Mouse (Mus musculus): ENCODE measurements at regions not wholly inside any gene's neighbourhood (a gene's known extent, or its start where the extent isn't known, plus 50 kb on each side); places are given as distances from the start of the nearest gene placed in this dataset.

DNA sequence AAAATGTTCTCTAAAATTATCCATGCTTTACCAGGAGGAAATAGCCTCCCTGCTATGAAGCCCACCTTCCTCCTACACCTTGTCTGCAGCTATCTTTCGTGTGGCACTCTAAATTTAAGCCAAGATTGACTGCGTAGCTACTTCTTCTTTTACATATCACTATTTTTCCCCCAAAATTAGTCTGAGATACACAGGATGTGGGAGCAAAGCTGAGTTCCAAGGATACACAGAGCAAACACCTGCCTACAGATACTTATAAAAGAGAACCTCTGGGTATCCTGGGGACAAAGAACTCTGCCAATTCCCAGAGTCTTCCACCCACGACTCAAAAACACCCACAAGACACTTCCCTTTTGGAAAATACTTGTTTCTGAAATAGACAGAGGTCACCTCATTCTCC is 235.3 kb downstream of the 1190002N15Rik start:
- Histone ChIP-seq H3K4me1 (ENCODE audit: control insufficient read depth, insufficient read depth, low read length) (no peaks in the 10 kb centered on the region), H3K27me3 (replicated peaks; ENCODE audit: control insufficient read depth, insufficient read depth, low read length) (no peaks in the 10 kb centered on the region), H3K27ac (ENCODE audit: insufficient read depth, low read depth, low read length) (no peak overlapping the region), H3K36me3 (ENCODE audit: control insufficient read depth, insufficient read depth, low read length) (no peaks in the 10 kb centered on the region), H3K4me3 (ENCODE audit: insufficient read depth, low read depth, low read length) (no peak overlapping the region)
- WGBS, result 65% methylated on average over 3 of the region's 3 CpGs
- no peak for DNase-seq
- TF ChIP-seq CTCF (conservative IDR thresholded peaks at IDR 0.05; ENCODE audit: insufficient read depth, insufficient read length, low read depth, low read length) (no peak), POLR2A (IDR thresholded peaks at IDR 0.05; ENCODE audit: low read depth, low read length) (no peak)

DNA sequence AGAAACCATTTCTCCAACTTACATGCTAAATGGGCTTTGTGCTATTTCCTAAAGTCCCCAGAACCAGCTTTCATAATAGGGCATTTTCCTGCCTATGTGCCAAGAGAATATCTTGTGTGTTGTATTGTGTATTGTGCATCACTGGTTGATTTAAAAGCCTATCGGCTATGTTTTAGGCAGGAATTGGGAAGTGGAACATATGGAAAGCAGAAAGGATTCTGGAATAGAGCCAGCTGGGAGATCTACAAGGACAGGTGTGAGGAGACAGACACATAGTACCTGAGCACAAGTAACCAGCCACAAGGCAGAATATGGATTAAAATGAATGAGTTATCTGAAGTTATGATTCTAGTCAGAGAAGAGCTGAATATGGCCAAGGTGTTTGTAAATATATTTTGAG is 236.0 kb downstream of the 1190002N15Rik start:
- TF ChIP-seq POLR2A (IDR thresholded peaks at IDR 0.05; ENCODE audit: low read depth, low read length), result no peak
- no peak for TF ChIP-seq CTCF (conservative IDR thresholded peaks at IDR 0.05; ENCODE audit: insufficient read depth, insufficient read length, low read depth, low read length)
- no peak overlapping the region for H3K4me3 ChIP-seq (ENCODE audit: insufficient read depth, low read depth, low read length)
- no peaks in the 10 kb centered on the region for H3K27me3 ChIP-seq (replicated peaks; ENCODE audit: control insufficient read depth, insufficient read depth, low read length)
- H3K27ac ChIP-seq (ENCODE audit: insufficient read depth, low read depth, low read length), result no peak overlapping the region
- no peak for DNase-seq
- H3K36me3 ChIP-seq (ENCODE audit: control insufficient read depth, insufficient read depth, low read length), result no peaks in the 10 kb centered on the region
- WGBS, result 93% methylated on average over 1 of the region's 1 CpGs
- H3K4me1 ChIP-seq (ENCODE audit: control insufficient read depth, insufficient read depth, low read length), result no peaks in the 10 kb centered on the region

DNA sequence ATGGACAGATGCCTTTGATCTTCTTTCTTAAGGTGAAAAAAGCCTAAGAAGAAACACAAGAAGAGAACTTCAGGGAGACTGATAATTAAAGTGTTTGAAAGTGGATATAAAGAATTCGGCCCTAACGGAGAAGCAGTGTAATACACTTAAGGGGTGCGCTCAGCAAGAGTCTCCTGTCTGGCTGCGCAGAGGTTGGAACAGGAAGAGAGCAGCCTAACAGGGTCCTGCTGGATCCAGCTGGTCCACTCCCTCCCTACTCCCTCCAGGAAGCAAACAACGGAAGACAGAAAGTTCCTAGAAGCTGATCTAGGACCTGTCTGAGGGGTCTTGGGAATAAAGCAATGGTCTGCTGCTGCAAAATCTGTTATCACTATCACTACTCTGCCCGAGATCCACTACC is 242.4 kb downstream of the 1190002N15Rik start:
- TF ChIP-seq POLR2A (IDR thresholded peaks at IDR 0.05; ENCODE audit: low read depth, low read length), result no peak
- TF ChIP-seq CTCF (conservative IDR thresholded peaks at IDR 0.05; ENCODE audit: insufficient read depth, insufficient read length, low read depth, low read length), result no peak
- Histone ChIP-seq H3K27ac (ENCODE audit: insufficient read depth, low read depth, low read length) (no peak overlapping the region), H3K27me3 (replicated peaks; ENCODE audit: control insufficient read depth, insufficient read depth, low read length) (no peaks in the 10 kb centered on the region), H3K36me3 (ENCODE audit: control insufficient read depth, insufficient read depth, low read length) (no peaks in the 10 kb centered on the region), H3K4me1 (ENCODE audit: control insufficient read depth, insufficient read depth, low read length) (no peaks in the 10 kb centered on the region), H3K4me3 (ENCODE audit: insufficient read depth, low read depth, low read length) (no peak overlapping the region)
- no peak for DNase-seq
- WGBS, result 72% methylated on average over 6 of the region's 6 CpGs

DNA sequence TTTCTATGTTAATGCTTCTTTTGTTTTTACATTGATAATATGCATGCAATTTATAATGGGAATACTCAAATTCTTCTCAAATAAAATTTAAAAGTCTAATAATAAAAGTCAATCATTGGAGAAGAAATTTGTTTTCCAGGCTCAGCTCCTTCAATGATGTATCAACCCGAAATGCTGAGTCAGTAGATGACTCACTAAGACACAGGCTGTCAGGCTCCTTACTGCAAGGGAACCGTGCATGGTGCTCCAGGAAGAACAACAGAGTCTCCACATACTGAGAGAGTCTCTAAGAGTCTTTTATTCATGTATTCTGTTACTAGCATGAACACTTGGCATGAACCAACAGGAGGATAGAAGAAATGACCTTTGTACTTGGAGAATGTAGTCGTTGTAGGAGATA is 245.7 kb downstream of the 1190002N15Rik start:
- Histone ChIP-seq H3K4me1 (ENCODE audit: control insufficient read depth, insufficient read depth, low read length) (no peaks in the 10 kb centered on the region), H3K27ac (ENCODE audit: insufficient read depth, low read depth, low read length) (no peak overlapping the region), H3K27me3 (replicated peaks; ENCODE audit: control insufficient read depth, insufficient read depth, low read length) (no peaks in the 10 kb centered on the region), H3K36me3 (ENCODE audit: control insufficient read depth, insufficient read depth, low read length) (no peaks in the 10 kb centered on the region), H3K4me3 (ENCODE audit: insufficient read depth, low read depth, low read length) (no peak overlapping the region)
- TF ChIP-seq CTCF (conservative IDR thresholded peaks at IDR 0.05; ENCODE audit: insufficient read depth, insufficient read length, low read depth, low read length) (no peak), POLR2A (IDR thresholded peaks at IDR 0.05; ENCODE audit: low read depth, low read length) (no peak)
- no peak for DNase-seq
- WGBS, result 58% methylated on average over 3 of the region's 3 CpGs

DNA sequence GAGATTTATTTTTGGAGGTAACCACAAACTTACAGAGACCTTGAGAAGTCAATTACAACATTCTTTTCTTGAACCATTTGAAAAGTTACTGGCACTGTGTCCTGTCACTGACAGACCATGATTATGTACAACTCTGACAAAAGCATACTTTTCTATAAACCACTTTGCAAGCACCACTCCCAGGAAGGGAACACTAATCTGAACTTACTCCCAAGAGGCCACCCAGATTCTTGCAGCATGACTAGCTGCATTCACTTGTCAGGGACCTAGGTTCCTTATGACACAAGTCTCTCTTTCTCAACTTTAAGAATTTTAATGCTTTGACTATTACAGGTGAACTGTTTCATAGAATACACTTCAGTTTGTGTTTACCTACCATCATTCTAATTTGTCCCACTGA is 248.3 kb downstream of the 1190002N15Rik start:
- no peaks in the 10 kb centered on the region for H3K36me3 ChIP-seq (ENCODE audit: control insufficient read depth, insufficient read depth, low read length)
- TF ChIP-seq POLR2A (IDR thresholded peaks at IDR 0.05; ENCODE audit: low read depth, low read length), result no peak
- TF ChIP-seq CTCF (conservative IDR thresholded peaks at IDR 0.05; ENCODE audit: insufficient read depth, insufficient read length, low read depth, low read length), result no peak
- H3K4me1 ChIP-seq (ENCODE audit: control insufficient read depth, insufficient read depth, low read length), result no peaks in the 10 kb centered on the region
- no peak for DNase-seq
- H3K27me3 ChIP-seq (replicated peaks; ENCODE audit: control insufficient read depth, insufficient read depth, low read length), result no peaks in the 10 kb centered on the region
- H3K4me3 ChIP-seq (ENCODE audit: insufficient read depth, low read depth, low read length), result no peak overlapping the region
- H3K27ac ChIP-seq (ENCODE audit: insufficient read depth, low read depth, low read length), result no peak overlapping the region

DNA sequence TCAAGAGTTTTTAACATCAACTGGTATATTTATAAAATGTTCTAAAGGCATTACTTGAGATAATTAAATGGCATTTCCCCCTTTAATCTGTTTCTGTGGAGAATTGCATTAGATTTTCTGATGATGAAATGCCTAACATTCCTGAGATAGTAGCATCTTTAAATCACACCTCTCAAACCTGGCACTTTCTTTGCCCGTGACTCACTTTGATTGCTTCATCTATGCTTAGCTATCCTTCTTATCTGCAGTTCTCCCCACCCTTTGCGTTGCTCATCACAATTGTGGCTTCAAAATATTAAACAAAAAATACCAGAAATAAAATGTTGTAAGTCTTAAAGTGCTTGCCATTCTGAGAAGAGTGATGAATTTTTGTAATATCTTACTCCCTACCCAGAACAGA is 250.3 kb downstream of the 1190002N15Rik start:
- Histone ChIP-seq H3K27ac (ENCODE audit: insufficient read depth, low read depth, low read length) (no peak overlapping the region), H3K27me3 (replicated peaks; ENCODE audit: control insufficient read depth, insufficient read depth, low read length) (no peaks in the 10 kb centered on the region), H3K4me3 (ENCODE audit: insufficient read depth, low read depth, low read length) (no peak overlapping the region), H3K4me1 (ENCODE audit: control insufficient read depth, insufficient read depth, low read length) (no peaks in the 10 kb centered on the region), H3K36me3 (ENCODE audit: control insufficient read depth, insufficient read depth, low read length) (no peaks in the 10 kb centered on the region)
- TF ChIP-seq POLR2A (IDR thresholded peaks at IDR 0.05; ENCODE audit: low read depth, low read length) (no peak), CTCF (conservative IDR thresholded peaks at IDR 0.05; ENCODE audit: insufficient read depth, insufficient read length, low read depth, low read length) (no peak)
- DNase-seq, result no peak
- WGBS, result 86% methylated on average over 2 of the region's 2 CpGs

DNA sequence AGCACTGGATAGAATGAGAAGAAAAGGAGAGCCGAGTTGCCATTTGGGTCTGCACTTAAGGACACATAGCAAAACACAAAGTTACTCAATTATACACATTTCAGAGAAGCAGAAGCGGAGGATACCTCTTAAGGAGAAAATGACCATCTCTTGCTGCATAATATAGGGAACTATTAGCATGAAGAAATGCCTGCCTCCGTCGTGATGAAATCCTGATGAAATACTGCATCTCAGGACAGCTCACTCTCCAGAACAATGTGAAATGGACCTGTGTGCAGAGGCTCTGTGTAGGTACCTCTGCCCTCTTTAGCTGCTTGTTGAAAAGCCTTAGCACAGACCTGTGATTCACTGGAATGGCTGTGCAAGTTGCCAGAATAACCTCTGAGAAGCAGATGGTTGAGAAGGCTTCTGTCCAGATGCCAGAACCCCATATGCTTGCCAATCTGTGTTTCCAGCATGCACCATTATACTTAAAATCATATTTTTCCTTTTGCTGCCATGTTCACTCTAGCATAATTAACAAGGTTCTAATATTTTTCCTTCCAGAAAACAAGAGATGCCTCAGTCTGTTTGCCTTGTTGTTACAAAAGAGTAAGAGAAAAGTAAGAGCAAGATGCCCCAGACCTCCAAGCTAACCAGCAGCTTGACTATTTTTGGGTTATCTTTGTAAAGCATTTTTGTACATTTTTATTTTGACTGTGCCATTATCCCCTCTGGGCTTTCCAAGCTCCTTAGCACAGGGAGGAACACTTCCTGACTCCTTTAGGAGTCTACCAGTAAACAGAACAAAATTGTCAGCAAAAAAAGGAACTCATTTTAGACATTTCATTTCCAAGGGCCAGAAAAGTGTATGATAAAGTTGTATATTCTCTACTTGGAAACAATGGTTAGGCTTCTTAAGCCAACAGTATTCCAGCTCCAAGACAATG is 259.0 kb downstream of the 1190002N15Rik start:
- Histone ChIP-seq H3K36me3 (ENCODE audit: control insufficient read depth, insufficient read depth, low read length) (no peaks in the 10 kb centered on the region), H3K27me3 (replicated peaks; ENCODE audit: control insufficient read depth, insufficient read depth, low read length) (no peaks in the 10 kb centered on the region), H3K4me1 (ENCODE audit: control insufficient read depth, insufficient read depth, low read length) (no peaks in the 10 kb centered on the region), H3K4me3 (ENCODE audit: insufficient read depth, low read depth, low read length) (no peak overlapping the region), H3K27ac (ENCODE audit: insufficient read depth, low read depth, low read length) (no peak overlapping the region)
- DNase-seq, result no peak
- no peak for TF ChIP-seq POLR2A (IDR thresholded peaks at IDR 0.05; ENCODE audit: low read depth, low read length)
- no peak for TF ChIP-seq CTCF (conservative IDR thresholded peaks at IDR 0.05; ENCODE audit: insufficient read depth, insufficient read length, low read depth, low read length)
- WGBS, result 79% methylated on average over 4 of the region's 4 CpGs

Measured in kidney, adult 2 months (tissue).